Mouse (Mus musculus) CD4-positive helper T cell, adult 2 months (primary cell): ENCODE measurements around the gene Fndc9.

ENCODE experiments used
- DNase-seq: peaks from one replicate; pipeline ENCODE4 v3.0.0-alpha.2; 2012; ENCODE audit warnings: low read depth, missing footprints, low spot score

Fndc9 gene

GRCm38 (mm10) chr11:46233966-46234365 is 1.4 kb upstream of the Fndc9 start:
- no peak for DNase-seq

GRCm38 (mm10) chr11:46236976-46237375 is 1.6 kb downstream of the Fndc9 start:
- peak; percentile 73 for DNase-seq

- DNase-seq = no peak
Measured at GRCm38 (mm10) chr11:46241150-46241673, 5.9 kb downstream of the Fndc9 start.

- DNase-seq = no peak
Measured at GRCm38 (mm10) chr11:46241985-46242384, 6.7 kb downstream of the Fndc9 start.

- DNase-seq = no peak
Measured at GRCm38 (mm10) chr11:46244731-46245604, 9.6 kb downstream of the Fndc9 start.

- DNase-seq = no peak
Measured at GRCm38 (mm10) chr11:46245926-46246325, 10.6 kb downstream of the Fndc9 start.

- DNase-seq = no peak
Measured at GRCm38 (mm10) chr11:46246393-46246792, 11.1 kb downstream of the Fndc9 start.

GRCm38 (mm10) chr11:46248352-46248751 is 13.0 kb downstream of the Fndc9 start:
- no peak for DNase-seq

GRCm38 (mm10) chr11:46251994-46252393 is 16.7 kb downstream of the Fndc9 start:
- DNase-seq = peak; percentile 73

- no peak for DNase-seq
Measured at GRCm38 (mm10) chr11:46255291-46255690, 20.0 kb downstream of the Fndc9 start.

- DNase-seq = peak; percentile 31
Measured at GRCm38 (mm10) chr11:46258207-46258606, 22.9 kb downstream of the Fndc9 start.

- DNase-seq = no peak
Measured at GRCm38 (mm10) chr11:46258749-46259148, 23.4 kb downstream of the Fndc9 start.

GRCm38 (mm10) chr11:46262854-46263253 is 27.5 kb downstream of the Fndc9 start:
- DNase-seq = no peak

GRCm38 (mm10) chr11:46263291-46263690 is 28.0 kb downstream of the Fndc9 start:
- no peak for DNase-seq

- no peak for DNase-seq
Measured at GRCm38 (mm10) chr11:46264584-46264983, 29.3 kb downstream of the Fndc9 start.

GRCm38 (mm10) chr11:46265031-46265786 is 29.9 kb downstream of the Fndc9 start:
- no peak for DNase-seq

GRCm38 (mm10) chr11:46268991-46269390 is 33.7 kb downstream of the Fndc9 start:
- peak; percentile 64 for DNase-seq

GRCm38 (mm10) chr11:46269391-46269790 is 34.1 kb downstream of the Fndc9 start:
- DNase-seq = no peak

- no peak for DNase-seq
Measured at GRCm38 (mm10) chr11:46269893-46270292, 34.6 kb downstream of the Fndc9 start.

- no peak for DNase-seq
Measured at GRCm38 (mm10) chr11:46272058-46272681, 36.8 kb downstream of the Fndc9 start.

GRCm38 (mm10) chr11:46273969-46274368 is 38.6 kb downstream of the Fndc9 start:
- no peak for DNase-seq

- DNase-seq = peak; percentile 90
Measured at GRCm38 (mm10) chr11:46275302-46275701, 40.0 kb downstream of the Fndc9 start.
